21 mouse cellular contexts compared by ENCODE assay signal in the genomic region with DNA sequence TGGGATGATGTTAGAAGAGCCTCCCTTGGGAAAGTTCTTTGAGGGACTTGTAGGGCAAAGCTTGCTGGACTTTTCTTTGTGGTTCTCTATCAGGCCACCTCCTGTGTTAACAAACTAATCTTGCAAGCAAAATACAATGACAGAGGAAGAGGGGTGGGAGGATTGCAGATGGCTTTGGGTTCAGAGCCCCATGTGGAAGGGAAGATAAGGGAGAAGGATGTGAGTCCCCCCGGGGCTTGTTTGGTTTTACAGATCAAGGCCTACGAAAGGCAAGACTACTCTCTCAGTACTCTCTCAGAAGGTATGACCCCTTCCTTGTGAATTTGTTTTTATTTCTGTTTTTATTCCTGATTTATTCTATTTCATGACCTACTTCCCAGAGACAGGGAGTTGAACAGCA.
"Had no signal": no experiment of that assay in that cellular context is flagged by ENCODE, and none has a peak within 500 bp of the region (broad histone marks: within the 10 kb centered on the region; RNA-seq: fewer than 3 reads in every experiment).

No protein-coding gene starts in this region.

- H3K36me3 ChIP-seq: liver, embryonic 15.5 days; lung, embryonic 15.5 days; midbrain, embryonic 13.5 days; midbrain, embryonic 15.5 days; neural tube, embryonic 13.5 days; neural tube, embryonic 15.5 days had no signal

- H3K9ac ChIP-seq: liver, embryonic 15.5 days; liver, postnatal 0 days; lung, embryonic 15.5 days; midbrain, embryonic 13.5 days; midbrain, embryonic 15.5 days; neural tube, embryonic 13.5 days; neural tube, embryonic 15.5 days had no signal

- H3K9me3 ChIP-seq: liver, embryonic 15.5 days; lung, embryonic 15.5 days; midbrain, embryonic 13.5 days; midbrain, embryonic 15.5 days; neural tube, embryonic 13.5 days; neural tube, embryonic 15.5 days had no signal

- ATAC-seq: liver, postnatal 0 days; lung, postnatal 0 days; midbrain, embryonic 13.5 days; midbrain, embryonic 15.5 days had no signal

- H3K27ac ChIP-seq: liver, embryonic 15.5 days; lung, embryonic 15.5 days; macrophage; midbrain, embryonic 13.5 days; midbrain, embryonic 15.5 days; neural tube, embryonic 13.5 days; neural tube, embryonic 15.5 days had no signal

- H3K27me3 ChIP-seq: liver, embryonic 15.5 days; lung, embryonic 15.5 days; midbrain, embryonic 13.5 days; midbrain, embryonic 15.5 days; neural tube, embryonic 13.5 days; neural tube, embryonic 15.5 days had no signal

- H3K4me3 ChIP-seq: liver, embryonic 15.5 days; lung, embryonic 15.5 days; midbrain, embryonic 13.5 days; midbrain, embryonic 15.5 days; neural tube, embryonic 13.5 days; neural tube, embryonic 15.5 days had no signal

- H3K4me1 ChIP-seq: liver, embryonic 15.5 days; lung, embryonic 15.5 days; midbrain, embryonic 15.5 days; neural tube, embryonic 13.5 days had no signal

- H3K4me2 ChIP-seq: liver, embryonic 15.5 days; lung, embryonic 15.5 days; midbrain, embryonic 11.5 days; midbrain, embryonic 13.5 days; midbrain, embryonic 15.5 days; neural tube, embryonic 13.5 days; neural tube, embryonic 15.5 days had no signal

- DNase-seq: liver, postnatal 0 days; lung, adult 2 months; lung, postnatal 14 days; lung, postnatal 36 days; retina, postnatal 1 day; right cerebral cortex, adult 18-20 months; right cerebral cortex, postnatal 25 days; right cerebral cortex, postnatal 4 days; spleen, adult 18-20 months; thymus, adult 18-20 months; thymus, postnatal 14 days; thymus, postnatal 36 days had no signal
